Mouse (Mus musculus) frontal cortex, adult 2 months (tissue): ENCODE data around the gene Car14. TPM values are rescaled to one million over a fixed set of nuclear protein-coding genes. Genes with fewer than 3 reads are reported as not detected.
"Not testable (repeated sequence)": the region's sequence is repeated elsewhere in the genome, so short reads cannot be mapped to it uniquely, and the experiment has no call there.

Source experiments
- DNase-seq, 2 experiments: peaks; one replicate each; pipeline ENCODE4 v3.0.0; 2022; ENCODE audit warnings: low spot score in 1 of 2; ENCODE audit errors: extremely low spot score in 1 of 2
- polyA plus RNA-seq: library from polyadenylated mRNA; depleted of rRNA; stranded (reverse); fragments of >200 nt; gene quantifications from 2 replicates; pipeline ENCODE4 v1.2.3, GENCODE M21; 2012; rRNA removed

Gene Car14
- polyA plus RNA-seq, result 12.8 and 14.6 TPM in 2 replicates

- no peak for DNase-seq
These were observed at the start of gene Car14 for GRCm38 (mm10) chr3:95904568-95904967. Car14 (minus strand) TSS chr3:95904691.

DNA sequence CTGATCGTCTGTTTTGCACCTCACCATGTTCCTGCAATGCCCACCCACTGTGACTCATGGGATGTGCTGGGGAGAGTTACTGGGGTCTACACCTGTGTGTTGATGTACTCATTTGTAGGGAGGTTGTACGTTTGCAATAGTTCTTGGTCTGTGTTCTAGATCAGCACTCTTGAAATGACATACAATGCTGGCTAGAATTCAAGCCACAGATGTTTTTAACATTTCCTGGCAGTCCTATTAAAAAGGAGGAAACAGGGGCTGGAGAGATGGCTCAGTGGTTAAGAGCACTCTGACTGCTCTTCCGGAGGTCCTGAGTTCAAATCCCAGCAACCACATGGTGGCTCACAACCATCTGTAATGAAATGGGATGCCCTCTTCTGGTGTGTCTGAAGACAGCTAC lies 49.0 kb upstream of the Car14 start:
- no peak for DNase-seq

GRCm38 (mm10) chr3:95953023-95953422 lies 48.5 kb upstream of the Car14 start:
- no peak for DNase-seq

- DNase-seq, result not testable (repeated sequence)
These were observed 47.1 kb upstream of the Car14 start for GRCm38 (mm10) chr3:95951566-95951965.

- peak; percentile 84 to 89 for DNase-seq
These were observed 46.5 kb upstream of the Car14 start for GRCm38 (mm10) chr3:95950763-95951551.

- no peak for DNase-seq
These were observed 43.8 kb upstream of the Car14 start for GRCm38 (mm10) chr3:95948325-95948724.

DNA sequence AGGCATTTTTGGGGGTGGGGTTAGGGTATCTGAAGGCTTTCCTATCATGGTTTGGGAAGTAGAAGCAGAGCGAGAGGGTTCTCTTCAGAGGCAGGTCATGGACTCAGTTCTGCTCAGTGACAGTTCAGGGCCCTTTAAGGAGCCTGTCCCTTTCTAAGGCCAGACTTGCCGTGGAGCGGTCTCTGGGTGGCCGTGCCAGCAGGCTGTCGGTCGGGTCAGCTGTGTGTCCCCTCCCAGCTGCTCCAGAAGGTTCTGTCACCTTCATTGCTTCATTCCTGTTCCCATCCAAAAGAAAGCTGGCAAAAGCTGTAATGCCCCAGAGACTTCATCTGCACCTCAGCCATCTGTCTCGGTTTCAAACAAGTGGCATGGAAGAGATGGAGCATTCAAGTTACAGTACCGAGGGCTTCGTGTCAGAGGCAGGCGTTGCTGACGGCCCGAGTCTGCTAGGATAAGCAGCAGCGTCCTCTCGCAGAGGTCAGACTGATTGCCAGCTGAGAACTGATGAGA lies 41.3 kb upstream of the Car14 start:
- no peak for DNase-seq

DNA sequence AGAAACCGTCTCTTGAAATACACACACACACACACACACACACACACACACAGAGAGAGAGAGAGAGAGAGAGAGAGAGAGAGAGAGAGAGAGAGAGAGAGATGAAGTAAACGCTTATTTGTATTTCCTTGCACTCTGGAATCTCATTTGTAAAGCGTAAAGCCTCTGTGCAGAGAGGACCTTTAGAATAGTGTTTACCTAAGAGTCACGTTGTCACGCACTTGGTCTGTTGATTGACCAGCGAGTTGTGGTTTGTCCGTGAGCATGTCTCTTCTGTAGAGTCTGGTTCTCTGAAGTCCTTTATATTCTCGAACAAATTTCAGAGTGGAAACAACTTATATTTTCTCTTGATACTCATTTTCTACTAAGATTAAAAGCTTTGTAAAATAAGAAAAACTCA lies 40.3 kb upstream of the Car14 start:
- DNase-seq, result no peak

DNA sequence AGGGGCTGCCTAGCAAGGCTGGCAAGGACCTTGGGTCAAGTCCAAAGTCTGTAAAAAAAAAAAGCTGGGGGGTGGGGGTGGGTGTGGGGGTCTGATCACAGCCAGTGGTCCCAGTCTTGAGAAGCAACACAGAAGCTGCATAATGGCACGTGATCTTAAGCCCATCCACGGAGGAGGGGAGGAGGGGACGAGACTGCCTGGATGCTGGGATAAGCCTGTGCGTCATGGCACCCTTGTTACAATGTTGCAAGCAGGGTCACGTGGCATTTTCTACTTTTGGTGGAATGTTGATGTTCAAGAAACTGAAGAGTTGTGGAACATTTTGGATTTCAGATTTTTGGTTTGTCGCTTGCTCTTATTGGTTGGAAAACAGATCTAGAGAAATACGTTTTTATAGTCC lies 38.7 kb upstream of the Car14 start:
- no peak for DNase-seq

- no peak for DNase-seq
These were observed 38.3 kb upstream of the Car14 start for GRCm38 (mm10) chr3:95942749-95943148.

DNA sequence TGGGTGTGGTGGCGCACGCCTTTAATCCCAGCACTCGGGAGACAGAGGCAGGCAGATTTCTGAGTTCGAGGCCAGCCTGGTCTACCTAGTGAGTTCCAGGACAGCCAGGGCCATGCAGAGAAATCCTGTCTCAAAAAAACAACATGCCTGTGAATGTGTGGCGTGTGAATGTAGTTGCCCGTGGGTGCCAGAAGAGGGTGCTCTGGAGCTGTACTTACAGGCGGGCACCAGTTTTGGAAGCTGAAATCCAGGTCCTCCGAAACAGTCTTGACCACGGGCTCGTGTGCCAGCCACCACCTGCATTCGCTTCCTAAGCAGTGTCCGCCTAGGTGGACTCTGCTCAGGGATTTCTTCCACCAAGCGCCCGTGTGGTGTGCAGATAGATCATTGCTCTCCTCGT lies 34.3 kb upstream of the Car14 start:
- DNase-seq, result no peak

GRCm38 (mm10) chr3:95938217-95938616 lies 33.7 kb upstream of the Car14 start:
- DNase-seq, result no peak

GRCm38 (mm10) chr3:95934448-95934847 lies 30.0 kb upstream of the Car14 start:
- no peak for DNase-seq

DNA sequence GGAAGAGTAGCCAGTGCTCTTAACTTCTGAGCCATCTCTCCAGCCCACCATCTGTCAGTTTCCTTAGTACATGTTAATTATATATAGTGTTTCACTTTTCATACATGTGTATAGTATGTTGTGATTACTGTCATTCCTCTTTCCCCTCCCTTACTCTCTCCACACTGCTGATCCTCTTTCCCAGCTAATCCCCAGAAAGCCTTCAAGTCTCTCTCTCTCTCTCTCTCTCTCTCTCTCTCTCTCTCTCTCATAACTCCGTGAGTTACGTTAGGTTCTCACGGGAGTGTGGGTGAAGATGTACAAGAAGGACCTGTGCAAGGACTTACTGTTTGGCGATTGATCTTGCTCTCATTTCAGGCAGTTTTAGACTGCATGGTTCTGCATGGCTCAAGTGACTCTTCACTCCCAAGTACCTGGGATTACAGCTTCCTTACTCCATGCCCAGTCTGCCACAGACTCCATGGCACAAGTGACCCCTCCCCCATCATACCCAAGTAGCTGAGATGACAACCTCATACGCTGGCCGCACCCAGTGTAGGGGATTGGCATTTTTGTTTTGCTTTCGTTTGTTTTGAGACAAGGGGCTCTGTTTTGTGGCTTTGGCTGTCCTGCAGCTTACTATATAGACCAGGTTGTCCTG lies 28.7 kb upstream of the Car14 start:
- no peak for DNase-seq

DNA sequence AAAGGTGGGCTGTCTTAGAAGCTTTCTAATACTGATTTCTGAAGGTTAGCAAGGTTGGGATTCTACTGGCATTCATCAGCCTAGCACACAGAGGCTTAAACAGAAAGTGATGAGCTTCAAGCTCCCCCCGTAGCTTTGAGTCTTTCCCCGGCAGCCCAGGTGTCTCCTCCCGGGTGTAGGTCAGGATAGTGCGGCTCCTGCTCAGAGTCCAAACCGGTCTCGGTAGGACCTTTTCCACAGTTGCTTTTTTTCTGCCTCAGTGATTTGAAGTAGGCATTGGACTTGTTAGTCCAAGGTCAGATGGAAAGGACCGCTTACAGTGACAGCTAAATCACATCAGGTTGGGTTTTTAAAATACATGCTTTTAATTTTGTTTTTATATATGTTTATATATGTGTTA lies 28.1 kb upstream of the Car14 start:
- no peak for DNase-seq

DNA sequence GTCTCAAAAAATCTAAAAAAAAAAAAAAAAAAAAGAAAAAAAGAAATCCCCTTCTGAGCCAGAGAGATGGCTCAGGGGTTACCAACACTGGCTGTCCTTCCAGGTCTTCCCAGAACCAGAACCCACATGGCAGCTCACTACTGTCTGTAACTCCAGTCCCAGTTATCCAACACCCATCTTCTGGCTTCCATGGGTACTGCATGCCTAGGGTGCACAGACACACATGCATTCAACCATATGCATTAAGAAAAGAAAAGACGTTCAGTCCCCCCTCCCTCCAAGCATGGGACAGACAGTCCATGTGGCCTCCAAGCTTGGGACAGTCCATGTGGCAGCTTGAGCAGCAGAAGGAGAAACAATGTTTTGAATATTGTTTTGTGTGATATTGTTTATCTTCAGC lies 27.7 kb upstream of the Car14 start:
- DNase-seq, result no peak

GRCm38 (mm10) chr3:95931471-95931870 lies 27.0 kb upstream of the Car14 start:
- DNase-seq, result no peak

GRCm38 (mm10) chr3:95930471-95930789 lies 25.9 kb upstream of the Car14 start:
- no peak for DNase-seq

GRCm38 (mm10) chr3:95929581-95930470 lies 25.3 kb upstream of the Car14 start:
- DNase-seq, result peak in 1 of 2 experiments; percentile 15

DNA sequence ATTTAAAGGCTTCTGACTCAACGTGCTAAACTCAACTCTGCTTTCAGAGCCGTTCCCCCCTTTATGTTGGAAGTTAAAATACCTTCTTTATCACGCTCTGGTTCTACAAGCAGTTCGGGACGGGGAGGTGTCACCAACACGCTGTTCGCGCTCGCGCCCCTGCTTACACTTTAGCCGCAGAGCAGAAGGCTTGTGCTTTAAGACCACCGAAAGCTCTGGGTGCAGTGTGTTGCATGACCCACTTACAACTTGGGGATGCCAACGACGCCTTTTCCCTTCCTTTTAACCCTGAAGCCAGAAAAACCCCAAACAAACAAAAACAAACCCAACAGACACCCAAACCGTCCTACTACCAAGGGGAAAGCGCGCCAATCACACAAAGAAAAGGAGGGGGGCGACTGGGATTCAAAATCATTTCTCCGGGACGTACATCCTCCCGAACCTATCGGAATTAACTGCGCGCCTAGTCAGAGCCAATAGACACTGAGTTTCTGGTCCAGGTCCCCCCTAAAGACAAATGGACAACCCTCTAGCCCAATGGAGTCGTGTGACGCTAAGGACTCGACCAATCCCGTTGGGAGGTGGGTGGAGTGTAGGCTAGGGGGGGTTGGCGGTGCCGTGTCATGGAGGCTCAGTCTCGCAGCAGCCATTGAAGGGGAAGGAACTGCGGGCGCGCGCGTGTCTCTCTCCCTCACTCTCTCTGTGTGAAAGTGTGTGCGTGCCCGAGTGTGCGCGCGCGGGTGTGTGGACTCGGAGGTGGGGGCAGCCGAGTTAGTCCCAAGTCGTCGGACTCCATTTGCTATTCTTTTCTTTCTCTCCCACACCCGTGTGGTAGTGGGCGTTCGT lies 24.4 kb upstream of the Car14 start, which contains the start of gene Anp32e:
Anp32e (plus strand) TSS at position 589 of the 846 bp plus-strand sequence.
- peak; percentile 97 to 98 for DNase-seq
